Mouse (Mus musculus) heart, adult 9 months (tissue): ENCODE results near the gene Cfap69.

Experiments
- DNase-seq, 2 experiments: peaks; one replicate each; pipeline ENCODE4 v3.0.0; 2022; ENCODE audit warnings: low spot score in 2 of 2

Cfap69 gene

GRCm38 (mm10) chr5:5657932-5658331 is 6.1 kb downstream of the Cfap69 start:
- DNase-seq: no peak

GRCm38 (mm10) chr5:5648817-5649569 is 15.0 kb downstream of the Cfap69 start:
- DNase-seq: peak in 1 of 2 experiments; percentile 7

- DNase-seq: no peak
Measured at GRCm38 (mm10) chr5:5646173-5646572, 17.9 kb downstream of the Cfap69 start.

GRCm38 (mm10) chr5:5638496-5638895 is 25.5 kb downstream of the Cfap69 start:
- no peak for DNase-seq

GRCm38 (mm10) chr5:5625491-5625890 is 38.5 kb downstream of the Cfap69 start:
- DNase-seq: no peak

GRCm38 (mm10) chr5:5618329-5618728 is 45.7 kb downstream of the Cfap69 start:
- DNase-seq: no peak

GRCm38 (mm10) chr5:5610540-5610939 is 53.5 kb downstream of the Cfap69 start:
- no peak for DNase-seq

- DNase-seq: no peak
Measured at GRCm38 (mm10) chr5:5587686-5588085, 76.4 kb downstream of the Cfap69 start.

- DNase-seq: no peak
Measured at GRCm38 (mm10) chr5:5573749-5574317, 90.2 kb downstream of the Cfap69 start, which contains the start of gene Gm8773. Gm8773 (plus strand) TSS chr5:5573799.

- no peak for DNase-seq
Measured at GRCm38 (mm10) chr5:5562435-5562834, 101.6 kb downstream of the Cfap69 start.

GRCm38 (mm10) chr5:5561041-5561706 is 102.9 kb downstream of the Cfap69 start:
- no peak for DNase-seq

- no peak for DNase-seq
Measured at GRCm38 (mm10) chr5:5559798-5560197, 104.2 kb downstream of the Cfap69 start.

- DNase-seq: peak; percentile 86 to 90
Measured at GRCm38 (mm10) chr5:5559079-5559740, 104.8 kb downstream of the Cfap69 start, which contains the start of gene Gtpbp10. Gtpbp10 (minus strand) TSS chr5:5559538.

GRCm38 (mm10) chr5:5551110-5551509 is 112.9 kb downstream of the Cfap69 start:
- DNase-seq: no peak

GRCm38 (mm10) chr5:5540385-5540784 is 123.7 kb downstream of the Cfap69 start:
- DNase-seq: no peak

GRCm38 (mm10) chr5:5539771-5540170 is 124.3 kb downstream of the Cfap69 start:
- no peak for DNase-seq

GRCm38 (mm10) chr5:5536131-5536530 is 127.9 kb downstream of the Cfap69 start:
- no peak for DNase-seq

GRCm38 (mm10) chr5:5533656-5534420 is 130.2 kb downstream of the Cfap69 start:
- DNase-seq: no peak
